Mouse (Mus musculus) erythroblast, embryonic 14.5 days (primary cell): ENCODE data around the gene Lnx1.

Source experiments
- GATA1 ChIP-seq: IDR thresholded peaks from 2 replicates; pipeline ENCODE4 v1.6.1; 2012; ENCODE audit warnings: low read length, inconsistent platforms, mixed read lengths
- TAL1 ChIP-seq: IDR thresholded peaks from 3 replicates; pipeline ENCODE4 v1.6.1; 2012; ENCODE audit warnings: low read length, inconsistent platforms, mixed read lengths

DNA sequence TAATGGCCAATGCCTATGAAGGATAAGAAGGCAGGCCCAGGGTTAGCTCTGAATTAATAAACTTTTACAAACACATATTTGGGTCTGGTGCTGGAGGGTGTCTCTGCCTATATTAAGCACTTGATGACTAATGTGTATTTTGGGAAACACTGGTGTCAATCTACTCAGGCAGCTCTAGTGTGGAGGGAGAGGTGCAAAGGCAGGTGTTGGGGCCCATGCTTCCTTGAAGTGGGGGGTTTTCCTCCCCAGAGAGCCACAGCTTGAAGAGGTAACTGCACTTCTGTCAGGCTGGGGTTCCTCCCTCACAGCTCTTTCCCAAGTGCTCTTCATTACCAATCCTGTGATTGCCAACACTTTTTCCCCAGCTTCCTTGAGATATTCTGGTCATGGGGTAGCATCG is 20.0 kb downstream of the Lnx1 start:
- TF ChIP-seq GATA1 (no peak), TAL1 (no peak)
